Mouse (Mus musculus): ENCODE results near the gene Armc7. TPM values are rescaled to one million over a fixed set of nuclear protein-coding genes. Genes with fewer than 3 reads are reported as not detected.

The Armc7 gene
- polyA plus RNA-seq, 2 experiments = 7.5 to 8.5 TPM

GRCm38 (mm10) chr11:115432814-115433213 lies 42.7 kb upstream of the Armc7 start:
- 80% methylated on average over 4 of the region's 4 CpGs for WGBS
- Histone ChIP-seq H3K9me3 (ENCODE audit: control insufficient read depth, low read length) (no peaks in the 10 kb centered on the region), H3K27me3 (ENCODE audit: control insufficient read depth, insufficient read depth, low read length) (no peaks in the 10 kb centered on the region), H3K4me1 (ENCODE audit: control insufficient read depth, insufficient read depth, low read length) (peaks cover 14% of the 10 kb centered on the region), H3K36me3 (ENCODE audit: control insufficient read depth, insufficient read depth, low read length) (peaks cover 46% of the 10 kb centered on the region), H3K9ac (ENCODE audit: low read depth, low read length, severe bottlenecking) (no peak overlapping the region), H3K4me3 (replicated peaks; ENCODE audit: low read length) (no peak overlapping the region), H3K27ac (replicated peaks; ENCODE audit: low read depth, low read length) (no peak overlapping the region), H3K4me2 (replicated peaks; ENCODE audit: low read depth, low read length, severe bottlenecking) (no peak overlapping the region)
- ATAC-seq (ENCODE audit: low FRiP score, low read depth) (no peak), DNase-seq (ENCODE audit: low spot score) (no peak)
- TF ChIP-seq POLR2A (IDR thresholded peaks at IDR 0.05; ENCODE audit: borderline replicate concordance, extremely low read depth, insufficient read depth, insufficient read length) = no peak

GRCm38 (mm10) chr11:115433342-115433741 lies 42.1 kb upstream of the Armc7 start:
- no peak for TF ChIP-seq POLR2A (IDR thresholded peaks at IDR 0.05; ENCODE audit: borderline replicate concordance, extremely low read depth, insufficient read depth, insufficient read length)
- H3K9ac ChIP-seq (ENCODE audit: low read depth, low read length, severe bottlenecking) = no peak overlapping the region
- no peak overlapping the region for H3K4me2 ChIP-seq (replicated peaks; ENCODE audit: low read depth, low read length, severe bottlenecking)
- no peaks in the 10 kb centered on the region for H3K27me3 ChIP-seq (ENCODE audit: control insufficient read depth, insufficient read depth, low read length)
- 80% methylated on average over 6 of the region's 6 CpGs for WGBS
- no peak overlapping the region for H3K4me3 ChIP-seq (replicated peaks; ENCODE audit: low read length)
- H3K27ac ChIP-seq (replicated peaks; ENCODE audit: low read depth, low read length) = no peak overlapping the region
- no peaks in the 10 kb centered on the region for H3K9me3 ChIP-seq (ENCODE audit: control insufficient read depth, low read length)
- peaks cover 9% of the 10 kb centered on the region for H3K4me1 ChIP-seq (ENCODE audit: control insufficient read depth, insufficient read depth, low read length)
- ATAC-seq (ENCODE audit: low FRiP score, low read depth) (no peak), DNase-seq (ENCODE audit: low spot score) (no peak)
- H3K36me3 ChIP-seq (ENCODE audit: control insufficient read depth, insufficient read depth, low read length) = peaks cover 45% of the 10 kb centered on the region

GRCm38 (mm10) chr11:115435596-115436337 lies 39.7 kb upstream of the Armc7 start:
- ATAC-seq (ENCODE audit: low FRiP score, low read depth) = peak; percentile 58; the same call in 1 of the 2 replicates
- Histone ChIP-seq H3K27ac (replicated peaks; ENCODE audit: low read depth, low read length) (no peak overlapping the region), H3K27me3 (ENCODE audit: control insufficient read depth, insufficient read depth, low read length) (no peaks in the 10 kb centered on the region), H3K4me1 (ENCODE audit: control insufficient read depth, insufficient read depth, low read length) (peaks cover 9% of the 10 kb centered on the region; the same call in 1 of the 2 replicates), H3K4me2 (replicated peaks; ENCODE audit: low read depth, low read length, severe bottlenecking) (peak overlapping the region; percentile 53), H3K9me3 (ENCODE audit: control insufficient read depth, low read length) (no peaks in the 10 kb centered on the region), H3K36me3 (ENCODE audit: control insufficient read depth, insufficient read depth, low read length) (peaks cover 21% of the 10 kb centered on the region), H3K9ac (ENCODE audit: low read depth, low read length, severe bottlenecking) (peak overlapping the region; percentile 46), H3K4me3 (replicated peaks; ENCODE audit: low read length) (peak overlapping the region; percentile 32)
- WGBS = 7% methylated on average over 31 of the region's 31 CpGs
- TF ChIP-seq POLR2A (IDR thresholded peaks at IDR 0.05; ENCODE audit: borderline replicate concordance, extremely low read depth, insufficient read depth, insufficient read length) = no peak
- DNase-seq (ENCODE audit: low spot score) = peak; percentile 21

- no peaks in the 10 kb centered on the region for H3K9me3 ChIP-seq (ENCODE audit: control insufficient read depth, low read length)
- no peak overlapping the region for H3K9ac ChIP-seq (ENCODE audit: low read depth, low read length, severe bottlenecking)
- ATAC-seq (ENCODE audit: low FRiP score, low read depth) (no peak), DNase-seq (ENCODE audit: low spot score) (no peak)
- no peak for TF ChIP-seq POLR2A (IDR thresholded peaks at IDR 0.05; ENCODE audit: borderline replicate concordance, extremely low read depth, insufficient read depth, insufficient read length)
- H3K4me2 ChIP-seq (replicated peaks; ENCODE audit: low read depth, low read length, severe bottlenecking) = no peak overlapping the region
- peaks cover 9% of the 10 kb centered on the region; the same call in 1 of the 2 replicates for H3K4me1 ChIP-seq (ENCODE audit: control insufficient read depth, insufficient read depth, low read length)
- no peaks in the 10 kb centered on the region for H3K27me3 ChIP-seq (ENCODE audit: control insufficient read depth, insufficient read depth, low read length)
- H3K4me3 ChIP-seq (replicated peaks; ENCODE audit: low read length) = no peak overlapping the region
- WGBS = 70% methylated on average over 5 of the region's 5 CpGs
- no peak overlapping the region for H3K27ac ChIP-seq (replicated peaks; ENCODE audit: low read depth, low read length)
- peaks cover 3% of the 10 kb centered on the region; the same call in 1 of the 2 replicates for H3K36me3 ChIP-seq (ENCODE audit: control insufficient read depth, insufficient read depth, low read length)
These were observed 37.8 kb upstream of the Armc7 start for GRCm38 (mm10) chr11:115437571-115438122.

DNA sequence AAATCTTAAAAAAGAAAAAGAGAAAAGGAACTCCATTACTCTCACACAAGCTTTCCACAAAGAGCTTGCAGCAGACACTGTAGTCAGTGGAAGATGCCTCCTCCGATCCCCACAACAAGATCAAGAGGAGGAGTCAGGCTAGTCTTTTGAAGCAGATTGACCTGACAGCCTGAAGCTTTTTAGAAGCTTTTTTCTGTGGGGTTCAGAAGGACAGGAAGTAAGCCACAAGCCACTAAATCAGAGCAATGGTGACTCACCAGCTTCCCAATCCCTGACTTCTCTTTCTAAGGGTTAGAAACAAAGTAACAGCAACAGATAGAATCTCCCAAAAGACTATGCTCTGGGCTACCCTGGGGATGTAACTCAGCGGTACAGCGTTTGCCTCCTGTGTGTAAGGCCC lies 36.1 kb upstream of the Armc7 start:
- Histone ChIP-seq H3K36me3 (ENCODE audit: control insufficient read depth, insufficient read depth, low read length) (no peaks in the 10 kb centered on the region), H3K9ac (ENCODE audit: low read depth, low read length, severe bottlenecking) (no peak overlapping the region), H3K4me1 (ENCODE audit: control insufficient read depth, insufficient read depth, low read length) (peaks cover 9% of the 10 kb centered on the region; the same call in 1 of the 2 replicates), H3K9me3 (ENCODE audit: control insufficient read depth, low read length) (no peaks in the 10 kb centered on the region), H3K27me3 (ENCODE audit: control insufficient read depth, insufficient read depth, low read length) (no peaks in the 10 kb centered on the region), H3K4me3 (replicated peaks; ENCODE audit: low read length) (no peak overlapping the region), H3K4me2 (replicated peaks; ENCODE audit: low read depth, low read length, severe bottlenecking) (no peak overlapping the region), H3K27ac (replicated peaks; ENCODE audit: low read depth, low read length) (no peak overlapping the region)
- no peak for ATAC-seq (ENCODE audit: low FRiP score, low read depth)
- no peak for DNase-seq (ENCODE audit: low spot score)
- no peak for TF ChIP-seq POLR2A (IDR thresholded peaks at IDR 0.05; ENCODE audit: borderline replicate concordance, extremely low read depth, insufficient read depth, insufficient read length)
- WGBS = 87% methylated on average over 3 of the region's 3 CpGs

All from limb, embryonic 14.5 days (tissue).